Mouse (Mus musculus): ENCODE measurements around the gene Snx18. TPM values are rescaled to one million over a fixed set of nuclear protein-coding genes. Genes with fewer than 3 reads are reported as not detected.

The Snx18 gene
- total RNA-seq, 2 experiments from 2014 or later, result 22.1 to 25.7 TPM

GRCm38 (mm10) chr13:113615971-113616671 lies 2.2 kb downstream of the Snx18 start:
- DNase-seq, result peak in 1 of 2 experiments; percentile 33

- peak in 1 of 2 experiments; percentile 41 for DNase-seq
Observed at GRCm38 (mm10) chr13:113615546-113615941, 2.8 kb downstream of the Snx18 start.

- peak; percentile 85 to 88 for DNase-seq
Observed at GRCm38 (mm10) chr13:113614635-113615545, 3.5 kb downstream of the Snx18 start.

- DNase-seq, result no peak
Observed at GRCm38 (mm10) chr13:113613882-113614281, 4.5 kb downstream of the Snx18 start.

- DNase-seq, result no peak
Observed at GRCm38 (mm10) chr13:113613341-113613740, 5.0 kb downstream of the Snx18 start.

- no peak for DNase-seq
Observed at GRCm38 (mm10) chr13:113612141-113612950, 6.0 kb downstream of the Snx18 start.

GRCm38 (mm10) chr13:113610732-113611500 lies 7.4 kb downstream of the Snx18 start:
- DNase-seq, result no peak

GRCm38 (mm10) chr13:113609429-113609828 lies 8.9 kb downstream of the Snx18 start:
- no peak for DNase-seq

- DNase-seq, result no peak
Observed at GRCm38 (mm10) chr13:113607821-113608220, 10.5 kb downstream of the Snx18 start.

- no peak for DNase-seq
Observed at GRCm38 (mm10) chr13:113607371-113607770, 11.0 kb downstream of the Snx18 start.

- DNase-seq, result no peak
Observed at GRCm38 (mm10) chr13:113606741-113607358, 11.5 kb downstream of the Snx18 start.

- no peak for DNase-seq
Observed at GRCm38 (mm10) chr13:113606131-113606530, 12.2 kb downstream of the Snx18 start.

GRCm38 (mm10) chr13:113605693-113606092 lies 12.7 kb downstream of the Snx18 start:
- no peak for DNase-seq

- no peak for DNase-seq
Observed at GRCm38 (mm10) chr13:113604321-113604720, 14.0 kb downstream of the Snx18 start.

GRCm38 (mm10) chr13:113602882-113603342 lies 15.5 kb downstream of the Snx18 start:
- DNase-seq, result no peak

- DNase-seq, result no peak
Observed at GRCm38 (mm10) chr13:113601831-113602604, 16.3 kb downstream of the Snx18 start.

GRCm38 (mm10) chr13:113600531-113601463 lies 17.6 kb downstream of the Snx18 start:
- DNase-seq, result no peak

- no peak for DNase-seq
Observed at GRCm38 (mm10) chr13:113599701-113600530, 18.4 kb downstream of the Snx18 start.

All from adrenal gland, postnatal 36 days (tissue).